Mouse (Mus musculus) right cerebral cortex, postnatal 4 days (tissue): ENCODE results near the gene Smok3c.
"Not testable (repeated sequence)": the region's sequence is repeated elsewhere in the genome, so short reads cannot be mapped to it uniquely, and the experiment has no call there.

ENCODE experiments used
- DNase-seq: peaks from one replicate; pipeline ENCODE4 v3.0.0-alpha.2; 2022

Smok3c gene

DNA sequence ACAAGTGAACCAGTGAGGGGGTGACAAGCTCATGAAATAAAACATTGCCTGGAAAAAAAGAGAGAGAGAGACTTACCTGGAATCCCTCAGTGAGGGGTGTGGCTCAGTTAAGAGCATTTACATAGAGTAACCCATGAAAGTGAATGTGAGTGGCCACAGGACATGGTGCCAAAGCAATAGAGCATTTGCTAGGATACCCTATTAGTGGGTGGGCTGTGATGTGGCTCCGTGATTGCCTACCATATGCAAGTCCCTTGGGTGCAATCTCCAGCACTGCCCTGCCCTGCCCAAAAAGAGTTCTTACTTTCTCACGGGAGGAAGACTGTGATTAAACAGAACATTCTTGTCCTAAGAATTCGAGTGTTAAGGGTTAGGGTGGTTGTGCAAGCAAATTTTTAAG lies 54.1 kb downstream of the Smok3c start:
- DNase-seq = no peak

DNA sequence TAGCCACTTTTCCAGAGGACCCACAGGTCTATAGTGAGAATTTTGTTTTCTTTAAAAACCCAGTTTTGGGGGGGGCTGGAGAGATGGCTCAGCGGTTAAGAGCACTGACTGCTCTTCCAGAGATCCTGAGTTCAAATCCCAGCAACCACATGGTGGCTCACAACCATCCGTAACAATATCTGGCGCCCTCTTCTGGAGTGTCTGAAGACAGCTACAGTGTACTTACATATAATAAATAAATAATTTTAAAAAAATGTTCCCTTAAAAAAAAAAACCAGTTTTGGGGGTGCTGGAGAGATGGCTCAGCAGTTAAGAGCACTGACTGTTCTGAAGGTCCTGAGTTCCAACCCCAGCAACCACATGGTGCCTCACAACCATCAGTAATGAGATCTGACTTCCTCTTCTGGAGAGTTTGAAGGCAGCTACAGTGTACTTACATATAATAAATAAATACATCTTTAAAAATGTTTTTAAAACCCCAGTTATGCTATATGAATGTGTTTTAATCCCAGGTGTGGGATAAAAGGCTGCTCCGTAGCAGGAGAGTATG lies 56.9 kb downstream of the Smok3c start:
- not testable (repeated sequence) for DNase-seq
